Mouse (Mus musculus) mouse embryonic stem cell (cell line): ENCODE data around the gene Cep57.
"Not testable (repeated sequence)": the region's sequence is repeated elsewhere in the genome, so short reads cannot be mapped to it uniquely, and the experiment has no call there.

Experiments
- in situ Hi-C, 2 experiments: fragments of 300-500 bp; cut with MboI; formaldehyde crosslinking; loops; 1 replicate in 1 of 2; 3 replicates in 1 of 2; pipeline ENCODE4 v1.14.3; 2019 to 2020; ENCODE audit warnings: low sequenced_read_pairs in 2 of 2, low pct_unique_long_range_greater_than_20kb in 1 of 2, mixed read lengths in 1 of 2; ENCODE audit not compliant: unreplicated experiment in 1 of 2

The Cep57 gene

GRCm38 (mm10) chr9:13809937-13810336 is 17.0 kb downstream of the Cep57 start:
- in situ Hi-C loops, result loop anchor here in 1 of 2 experiments (25.0 kb wide), 1 partner anchor 1527 kb away; no protein-coding TSS in a partner anchor

- in situ Hi-C loops, result loop anchor here in 1 of 2 experiments (25.0 kb wide), 1 partner anchor 1530 kb away; no protein-coding TSS in a partner anchor
Observed at GRCm38 (mm10) chr9:13807657-13808056, 19.2 kb downstream of the Cep57 start.

- in situ Hi-C loops, result loop anchor here in 1 of 2 experiments (25.0 kb wide), 1 partner anchor 1530 kb away; no protein-coding TSS in a partner anchor
Observed at GRCm38 (mm10) chr9:13806854-13807253, 20.1 kb downstream of the Cep57 start.

- in situ Hi-C loops, result loop anchor here in 1 of 2 experiments (25.0 kb wide), 1 partner anchor 1533 kb away; no protein-coding TSS in a partner anchor
Observed at GRCm38 (mm10) chr9:13804480-13804879, 22.4 kb downstream of the Cep57 start.

GRCm38 (mm10) chr9:13794756-13795155 is 32.2 kb downstream of the Cep57 start:
- in situ Hi-C loops, result no loop called here

- in situ Hi-C loops, result no loop called here
Observed at GRCm38 (mm10) chr9:13794302-13794701, 32.6 kb downstream of the Cep57 start.

GRCm38 (mm10) chr9:13790864-13791263 is 36.0 kb downstream of the Cep57 start:
- in situ Hi-C loops, result not testable (repeated sequence)

- in situ Hi-C loops, result no loop called here
Observed at GRCm38 (mm10) chr9:13781985-13782384, 44.9 kb downstream of the Cep57 start.

- in situ Hi-C loops, result no loop called here
Observed at GRCm38 (mm10) chr9:13774732-13775131, 52.2 kb downstream of the Cep57 start.

- in situ Hi-C loops, result no loop called here
Observed at GRCm38 (mm10) chr9:13766570-13766969, 60.3 kb downstream of the Cep57 start.

GRCm38 (mm10) chr9:13765624-13766023 is 61.3 kb downstream of the Cep57 start:
- in situ Hi-C loops, result no loop called here

- in situ Hi-C loops, result no loop called here
Observed at GRCm38 (mm10) chr9:13760430-13760829, 66.5 kb downstream of the Cep57 start.
